Mouse (Mus musculus) hindbrain, embryonic 16.5 days (tissue): ENCODE data around the gene Tbx21. TPM values are rescaled to one million over a fixed set of nuclear protein-coding genes. Genes with fewer than 3 reads are reported as not detected.

Source experiments
- microRNA-seq: library from miRNA; unstranded; fragments of <30 nt; microRNA quantifications from one replicate; pipeline ENCODE4, GENCODE M21; 2017
- polyA plus RNA-seq: library from polyadenylated mRNA; unstranded; fragments of >200 nt; fragmentation: Nextera tagmentation; extraction: Ambion mirVana; gene quantifications from 2 replicates; pipeline ENCODE4 v1.2.1, GENCODE M21; 2015

The Tbx21 gene
- polyA plus RNA-seq, 1 experiment from 2014 or later, result 0.15 TPM

Small RNAs within 50 kb of the gene (microRNA-seq; reads per million reads assigned to microRNA genes)
- not detected for gene Mir7235
- gene Mir8103, result not detected

Other genes with a start within 250 kb of the Tbx21 start
- 81.2 and 84.8 TPM in 2 replicates for gene Cdk5rap3, start 198.8 kb downstream of the Tbx21 start, polyA plus RNA-seq
- 0.35 and 0.60 TPM in 2 replicates for gene Prr15l, start 187.2 kb downstream of the Tbx21 start, polyA plus RNA-seq
- gene Pnpo, start 171.3 kb downstream of the Tbx21 start, polyA plus RNA-seq, result 36.2 and 37.3 TPM in 2 replicates
- 13.5 and 19.0 TPM in 2 replicates for gene Sp2, start 132.4 kb downstream of the Tbx21 start, polyA plus RNA-seq
- gene Sp6, start 101.9 kb downstream of the Tbx21 start, polyA plus RNA-seq, result 0.32 and 0.35 TPM in 2 replicates
- gene Scrn2, start 85.4 kb downstream of the Tbx21 start, polyA plus RNA-seq, result 14.5 and 16.8 TPM in 2 replicates
- 3.4 and 3.9 TPM in 2 replicates for gene Lrrc46, start 73.9 kb downstream of the Tbx21 start, polyA plus RNA-seq
- 63.4 and 66.9 TPM in 2 replicates for gene Mrpl10, start 73.8 kb downstream of the Tbx21 start, polyA plus RNA-seq
- 12.5 and 12.9 TPM in 2 replicates for gene Osbpl7, start 64.7 kb downstream of the Tbx21 start, polyA plus RNA-seq
- 7.2 and 7.8 TPM in 2 replicates for gene Tbkbp1, start 36.2 kb upstream of the Tbx21 start, polyA plus RNA-seq
- gene Kpnb1, start 72.5 kb upstream of the Tbx21 start, polyA plus RNA-seq, result 29.7 and 31.4 TPM in 2 replicates
- 142 and 155 TPM in 2 replicates for gene Npepps, start 165.3 kb upstream of the Tbx21 start, polyA plus RNA-seq
- gene Mrpl45, start 200.4 kb upstream of the Tbx21 start, polyA plus RNA-seq, result 38.2 and 39.5 TPM in 2 replicates
- 0.43 and 0.51 TPM in 2 replicates for gene Gpr179, start 236.7 kb upstream of the Tbx21 start, polyA plus RNA-seq
- 7.3 and 8.1 TPM in 2 replicates for gene Socs7, start 247.2 kb upstream of the Tbx21 start, polyA plus RNA-seq